Mouse (Mus musculus) G1E (cell line): ENCODE measurements around the gene Dydc2.

Experiments used
- CTCF ChIP-seq: IDR thresholded peaks from 2 replicates; pipeline ENCODE4 v1.5.1; 2012; ENCODE audit warnings: low read depth, low read length, inconsistent platforms, mixed read lengths
- TAL1 ChIP-seq: conservative IDR thresholded peaks from 2 replicates; pipeline ENCODE4 v1.6.1; 2012; ENCODE audit warnings: low read depth, low read length, inconsistent platforms, mixed read lengths

GRCm38 (mm10) chr14:41066416-41066815, 2.6 kb downstream of the Dydc2 start:
- TF ChIP-seq CTCF (no peak), TAL1 (no peak)
